ENCODE assay signal across 19 mouse cellular contexts in the genomic region with DNA sequence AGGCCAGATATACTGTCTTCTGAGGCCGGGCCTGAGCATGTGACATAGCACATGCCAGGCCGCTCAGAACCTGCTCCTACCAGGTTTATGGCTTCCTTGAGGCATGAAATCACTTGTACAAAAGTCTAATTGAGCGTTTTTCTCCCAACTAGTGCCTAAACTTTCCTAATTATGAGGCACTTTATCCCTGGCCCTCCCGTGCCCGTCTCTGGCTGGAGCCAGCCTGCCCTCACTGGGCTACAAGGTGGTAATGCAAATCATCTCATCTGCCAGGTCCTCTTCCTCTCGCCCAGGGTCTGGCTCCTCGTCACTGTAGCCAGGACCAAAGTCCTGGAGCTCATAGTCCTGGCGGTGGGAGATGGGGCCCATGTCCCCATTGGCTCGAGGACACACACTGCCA. TPM values are rescaled to one million over a fixed set of nuclear protein-coding genes. Genes with fewer than 3 reads are reported as not detected.
"Had no signal": no experiment of that assay in that cellular context is flagged by ENCODE, and none has a peak within 500 bp of the region (broad histone marks: within the 10 kb centered on the region; RNA-seq: fewer than 3 reads in every experiment).

No protein-coding gene starts in this region.

- H3K27me3 ChIP-seq: liver, embryonic 13.5 days; midbrain, embryonic 12.5 days; midbrain, embryonic 15.5 days; neural tube, embryonic 12.5 days; neural tube, embryonic 15.5 days had no signal

- H3K4me1 ChIP-seq: liver, embryonic 13.5 days; midbrain, embryonic 12.5 days; midbrain, embryonic 15.5 days; neural tube, embryonic 12.5 days; neural tube, embryonic 15.5 days had no signal

- H3K9ac ChIP-seq: liver, embryonic 13.5 days; lung, embryonic 14.5 days; midbrain, embryonic 12.5 days; midbrain, embryonic 15.5 days; neural tube, embryonic 12.5 days; neural tube, embryonic 15.5 days had no signal

- H3K4me2 ChIP-seq: liver, embryonic 13.5 days; lung, embryonic 14.5 days; midbrain, embryonic 12.5 days; midbrain, embryonic 15.5 days; neural tube, embryonic 12.5 days; neural tube, embryonic 15.5 days had no signal

- H3K27ac ChIP-seq: left cerebral cortex, adult 2 months; liver, embryonic 13.5 days; macrophage; midbrain, embryonic 12.5 days; midbrain, embryonic 15.5 days; neural tube, embryonic 12.5 days; neural tube, embryonic 15.5 days; stomach, postnatal 0 days had no signal

- H3K36me3 ChIP-seq: liver, embryonic 13.5 days; midbrain, embryonic 12.5 days; neural tube, embryonic 12.5 days had no signal

- DNase-seq: kidney, adult 18-20 months; kidney, postnatal 14 days; kidney, postnatal 4 days; layer of hippocampus, postnatal 36 days; liver, embryonic 13.5 days; lung, embryonic 14.5 days; right cerebral cortex, adult 18-20 months; right cerebral cortex, postnatal 4 days; thymus, adult 18-20 months; thymus, postnatal 36 days had no signal

- ATAC-seq: lung, postnatal 0 days; midbrain, embryonic 15.5 days had no signal

- H3K9me3 ChIP-seq: liver, embryonic 13.5 days; midbrain, embryonic 12.5 days; midbrain, embryonic 15.5 days; neural tube, embryonic 12.5 days; neural tube, embryonic 15.5 days had no signal

- H3K4me3 ChIP-seq: left cerebral cortex, adult 2 months; liver, embryonic 13.5 days; midbrain, embryonic 12.5 days; midbrain, embryonic 15.5 days; neural tube, embryonic 12.5 days; neural tube, embryonic 15.5 days had no signal

RNA-seq across cellular contexts. Expression of gene Chdh, which starts 33.0 kb away (rescaled TPM):
- polyA plus RNA-seq: limb, embryonic 11.5 days had no signal

RNA-seq across cellular contexts. Expression of gene Il17rb, which starts 33.1 kb away (rescaled TPM):
- polyA plus RNA-seq: macrophage had no signal
